Mouse (Mus musculus) bone marrow, adult 2 months (tissue): Measurements from ENCODE around the gene Ccdc152. TPM values are rescaled to one million over a fixed set of nuclear protein-coding genes. Genes with fewer than 3 reads are reported as not detected.

ENCODE experiments used
- H3K27ac ChIP-seq: fragments of 200-500 bp; 2 replicates; pipeline ENCODE4 v1.5.1; 2012; ENCODE audit warnings: low read depth, mild to moderate bottlenecking, control low read depth, inconsistent platforms, low read length; ENCODE audit not compliant: control insufficient read depth, poor library complexity, insufficient read depth
- H3K4me1 ChIP-seq: fragments of 200-500 bp; 2 replicates; pipeline ENCODE4 v1.6.1; 2011; ENCODE audit warnings: low read length; ENCODE audit not compliant: control insufficient read depth, insufficient read depth
- H3K4me3 ChIP-seq: fragments of 200-500 bp; replicated peaks from 2 replicates; pipeline ENCODE3; 2011; ENCODE audit warnings: mild to moderate bottlenecking, low read depth, low read length, control low read depth; ENCODE audit not compliant: control insufficient read depth
- CTCF ChIP-seq: fragments of 200-500 bp; IDR thresholded peaks from 2 replicates; pipeline ENCODE4 v1.5.1; 2011; ENCODE audit warnings: low read length, control low read depth; ENCODE audit not compliant: control insufficient read depth, insufficient read depth
- POLR2A ChIP-seq: fragments of 200-500 bp; IDR thresholded peaks from 2 replicates; pipeline ENCODE4 v1.6.1; 2011; ENCODE audit warnings: low read depth, mild to moderate bottlenecking, control low read depth, low read length, borderline replicate concordance; ENCODE audit not compliant: control insufficient read depth
- WGBS: fragments of 180-500 bp; shearing (Covaris S2); methylation state at CpG from one replicate; pipeline ENCODE4 v1.1.7; 2018; 5-methylcytosine and 5-hydroxymethylcytosine counted together
- polyA plus RNA-seq: library from polyadenylated mRNA; stranded (reverse); fragments of >200 nt; gene quantifications from 2 replicates; pipeline ENCODE4 v1.2.4, GENCODE M21; 2011; ENCODE audit warnings: low replicate concordance; ENCODE audit not compliant: missing spikeins, insufficient read depth, insufficient read length

Ccdc152 gene
- not detected in 2 replicates for polyA plus RNA-seq

DNA sequence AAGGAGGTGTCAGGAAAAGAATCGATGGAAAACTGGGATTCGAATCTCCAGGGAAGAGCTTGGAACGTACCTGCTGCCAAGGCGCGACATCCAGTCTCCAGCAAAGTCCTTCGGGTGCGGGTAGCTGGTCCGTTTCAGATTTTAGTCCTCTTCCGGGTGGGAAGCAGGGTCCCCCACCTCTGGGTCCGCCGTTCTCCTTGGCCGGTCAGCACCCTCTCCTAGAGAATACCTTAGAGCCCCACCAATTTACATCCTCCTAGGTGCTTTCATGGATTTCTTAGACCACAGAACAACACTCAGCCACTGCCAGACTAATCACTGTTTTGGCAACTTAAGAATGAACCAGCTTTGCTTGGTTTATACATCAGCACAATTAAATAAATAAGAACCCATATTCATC lies at the start of gene Ccdc152:
Ccdc152 (minus strand) TSS at position 101 of the 400 bp plus-strand sequence.
- no peak within 1 kb of the TSS for H3K27ac ChIP-seq
- no peak within 1 kb of the TSS for H3K4me3 ChIP-seq
- 90% methylated on average over 12 of the region's 12 CpGs for WGBS
- no peak for TF ChIP-seq POLR2A
- no peaks in the 10 kb centered on the region for H3K4me1 ChIP-seq

DNA sequence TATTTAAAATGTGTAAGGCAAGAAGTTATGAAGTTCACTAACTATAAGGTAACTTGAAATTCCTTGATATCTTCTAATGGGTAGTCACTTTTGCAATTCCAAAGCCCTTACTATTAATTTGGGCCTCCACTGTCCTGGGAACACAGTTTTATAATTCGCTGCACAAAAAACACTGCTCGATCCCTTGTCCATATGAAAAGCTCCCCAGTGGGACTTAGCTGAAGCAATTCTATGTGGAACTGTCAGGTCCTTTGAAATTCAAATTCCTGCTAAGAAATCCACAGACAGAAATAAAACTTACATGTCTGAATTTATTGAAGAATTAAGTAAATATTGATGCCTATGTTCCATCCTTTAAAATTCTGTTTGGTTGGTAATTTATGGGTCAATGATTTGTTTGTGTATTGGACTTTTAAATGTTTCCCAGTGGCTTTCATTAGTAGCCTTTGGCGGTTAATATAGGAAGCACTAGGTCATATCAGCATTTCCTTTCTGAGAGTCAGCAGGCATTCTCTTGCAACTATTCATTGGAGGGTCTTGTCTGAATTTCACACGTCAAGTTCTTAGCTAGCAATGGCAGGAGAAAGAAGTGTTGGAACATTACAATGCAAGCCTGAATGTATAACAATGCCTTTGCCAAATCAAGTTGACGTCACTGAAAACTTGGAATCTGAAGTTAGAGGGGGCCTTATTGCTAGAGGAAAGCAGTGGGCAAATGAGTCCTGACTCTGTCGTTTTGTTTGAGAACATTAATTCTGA lies 46.2 kb upstream of the Ccdc152 start:
- no peak overlapping the region for H3K27ac ChIP-seq
- 57% methylated on average over 6 of the region's 6 CpGs for WGBS
- no peak overlapping the region for H3K4me3 ChIP-seq
- H3K4me1 ChIP-seq = no peaks in the 10 kb centered on the region
- no peak for TF ChIP-seq POLR2A
- TF ChIP-seq CTCF = no peak

DNA sequence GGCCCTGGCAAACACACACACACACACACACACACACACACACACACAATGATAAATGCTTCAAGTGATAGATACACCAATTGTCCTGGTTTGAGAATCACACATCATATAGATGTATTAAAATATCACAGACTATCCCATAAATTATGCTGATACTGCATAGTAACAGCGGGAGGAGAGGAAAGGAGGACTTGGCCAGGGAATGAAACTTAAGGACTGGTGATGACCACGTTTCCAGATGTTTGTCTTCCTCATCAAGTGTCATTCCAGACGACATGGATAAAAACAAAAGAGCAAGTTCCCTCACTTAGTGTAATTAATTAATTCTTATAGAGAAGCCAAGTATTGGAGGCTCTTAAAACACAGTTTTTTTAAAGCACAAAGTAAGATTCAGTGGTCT lies 43.4 kb upstream of the Ccdc152 start:
- no peaks in the 10 kb centered on the region for H3K4me1 ChIP-seq
- H3K27ac ChIP-seq = no peak overlapping the region
- TF ChIP-seq POLR2A (no peak), CTCF (no peak)
- 71% methylated on average over 3 of the region's 3 CpGs for WGBS
- H3K4me3 ChIP-seq = no peak overlapping the region

GRCm38 (mm10) chr15:3344555-3344954 lies 41.2 kb upstream of the Ccdc152 start:
- WGBS = 85% methylated on average over 4 of the region's 4 CpGs
- no peak for TF ChIP-seq POLR2A
- TF ChIP-seq CTCF = no peak
- no peak overlapping the region for H3K4me3 ChIP-seq

GRCm38 (mm10) chr15:3341806-3342582 lies 38.7 kb upstream of the Ccdc152 start:
- Histone ChIP-seq H3K4me1 (no peaks in the 10 kb centered on the region), H3K4me3 (no peak overlapping the region), H3K27ac (no peak overlapping the region)
- no peak for TF ChIP-seq POLR2A
- 85% methylated on average over 4 of the region's 4 CpGs for WGBS

More at GRCm38 (mm10) chr15:3344555-3344954, 41.2 kb upstream of the Ccdc152 start:
- no peaks in the 10 kb centered on the region for H3K4me1 ChIP-seq
- H3K27ac ChIP-seq = no peak overlapping the region

- Histone ChIP-seq H3K27ac (no peak overlapping the region), H3K4me1 (no peaks in the 10 kb centered on the region), H3K4me3 (no peak overlapping the region)
- WGBS = 50% methylated on average over 3 of the region's 3 CpGs
- no peak for TF ChIP-seq CTCF
- no peak for TF ChIP-seq POLR2A
Measured at GRCm38 (mm10) chr15:3339847-3340246, 36.5 kb upstream of the Ccdc152 start.

- 74% methylated on average over 4 of the region's 4 CpGs for WGBS
- no peak for TF ChIP-seq POLR2A
- no peak for TF ChIP-seq CTCF
- H3K27ac ChIP-seq = no peak overlapping the region
- H3K4me3 ChIP-seq = no peak overlapping the region
- H3K4me1 ChIP-seq = no peaks in the 10 kb centered on the region
Measured at GRCm38 (mm10) chr15:3332517-3332916, 29.2 kb upstream of the Ccdc152 start.

DNA sequence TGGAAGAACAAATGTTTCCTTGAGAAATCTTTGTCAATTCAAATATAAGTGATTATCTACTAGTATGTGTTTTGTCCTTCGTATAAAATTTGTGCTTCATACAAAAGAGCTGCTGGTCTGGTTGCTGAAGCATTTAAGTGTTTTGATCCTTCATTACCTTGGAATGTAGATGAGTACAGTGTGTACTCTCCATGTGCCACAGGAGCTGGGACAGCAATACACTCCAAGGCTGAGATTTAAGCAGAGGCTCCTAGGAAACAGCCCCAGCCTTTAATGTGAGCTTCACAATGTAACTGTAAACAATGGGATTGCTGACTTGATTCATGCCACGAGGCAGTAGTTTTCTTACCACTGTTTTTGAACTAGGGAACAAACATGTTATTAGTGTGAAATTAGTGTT lies 28.5 kb upstream of the Ccdc152 start:
- WGBS = 62% methylated on average over 2 of the region's 2 CpGs
- TF ChIP-seq POLR2A (no peak), CTCF (no peak)
- H3K4me3 ChIP-seq = no peak overlapping the region
- H3K27ac ChIP-seq = no peak overlapping the region
- H3K4me1 ChIP-seq = no peaks in the 10 kb centered on the region
